Mouse (Mus musculus): ENCODE data around the gene AW549877. TPM values are rescaled to one million over a fixed set of nuclear protein-coding genes. Genes with fewer than 3 reads are reported as not detected.

Gene AW549877
- polyA plus RNA-seq, 1 experiment = 42.5 TPM

DNA sequence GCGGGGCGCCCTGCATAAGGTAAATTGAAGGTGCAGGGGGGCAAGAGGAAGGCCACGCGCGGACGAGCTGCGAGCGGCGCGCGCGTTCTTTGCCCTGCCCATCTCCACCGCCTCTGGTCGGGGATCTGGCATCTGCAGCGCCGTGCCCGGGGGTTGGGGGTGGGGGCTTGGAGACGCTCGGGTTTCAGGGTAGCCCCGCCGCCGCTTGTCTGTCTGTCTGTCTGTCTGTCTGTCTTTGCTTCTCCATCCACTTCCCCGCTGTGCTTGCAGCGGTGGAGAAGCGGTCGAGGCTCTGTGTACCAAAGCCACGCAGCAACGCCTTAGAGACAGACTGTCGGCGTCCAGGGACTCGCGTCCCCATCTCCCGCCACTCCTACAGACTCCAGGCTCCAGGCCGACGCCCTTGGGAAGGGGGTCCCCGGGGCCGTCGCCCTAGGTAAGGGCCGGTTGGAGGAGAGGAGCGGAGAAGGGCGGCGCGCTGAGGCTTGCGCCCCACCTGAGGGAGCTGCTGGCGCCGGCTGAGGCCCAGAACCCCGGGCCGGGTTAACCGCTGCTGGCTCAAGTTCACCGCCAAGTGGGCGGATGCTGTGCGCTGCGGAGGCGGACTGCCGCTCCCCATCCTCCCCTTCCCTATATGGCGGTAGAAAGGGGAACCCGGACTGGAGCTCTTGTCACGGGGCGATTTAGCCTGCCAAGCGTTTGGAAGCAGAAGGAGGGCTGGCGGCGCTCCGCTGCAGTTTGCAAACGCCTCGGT, 31.5 kb upstream of the AW549877 start:
- H3K27me3 ChIP-seq (ENCODE audit: control insufficient read depth, insufficient read depth, low read length) = no peaks in the 10 kb centered on the region
- peaks cover 3% of the 10 kb centered on the region for H3K4me1 ChIP-seq (ENCODE audit: control insufficient read depth, insufficient read depth, low read length)
- DNase-seq = peak; percentile 89 to 91
- TF ChIP-seq POLR2A (IDR thresholded peaks at IDR 0.05; ENCODE audit: borderline replicate concordance, insufficient read depth, low read length) (peak; percentile 33; the same call in 1 of the 2 replicates), CTCF (IDR thresholded peaks at IDR 0.05; ENCODE audit: borderline replicate concordance, insufficient read depth, low read depth, low read length) (no peak)
- peak overlapping the region; percentile 88 for H3K27ac ChIP-seq (ENCODE audit: insufficient read depth, low read length)
- H3K4me3 ChIP-seq (replicated peaks; ENCODE audit: insufficient read depth, low read depth, low read length) = peak overlapping the region; percentile 83
- under 1% methylated on average over 65 of the region's 65 CpGs for WGBS

- Histone ChIP-seq H3K27ac (ENCODE audit: insufficient read depth, low read length) (peak within 1 kb of the TSS; percentile 88), H3K27me3 (ENCODE audit: control insufficient read depth, insufficient read depth, low read length) (no peaks in the 10 kb centered on the region), H3K4me1 (ENCODE audit: control insufficient read depth, insufficient read depth, low read length) (peaks cover 3% of the 10 kb centered on the region), H3K4me3 (replicated peaks; ENCODE audit: insufficient read depth, low read depth, low read length) (peak within 1 kb of the TSS; percentile 83)
- TF ChIP-seq CTCF (IDR thresholded peaks at IDR 0.05; ENCODE audit: borderline replicate concordance, insufficient read depth, low read depth, low read length) = peak; percentile 52; the same call in 1 of the 2 replicates
- TF ChIP-seq POLR2A (IDR thresholded peaks at IDR 0.05; ENCODE audit: borderline replicate concordance, insufficient read depth, low read length) = peak; percentile 67; the same call in 1 of the 2 replicates
- DNase-seq = peak; percentile 94 to 96
- whole genome bisulfite sequencing = under 1% methylated on average over 42 of the region's 45 CpGs
These were observed 30.8 kb upstream of the AW549877 start, which contains the start of gene Oxct1 for GRCm38 (mm10) chr15:4026231-4026773. Oxct1 (plus strand) TSS chr15:4026383.

GRCm38 (mm10) chr15:4025508-4025904, 30.0 kb upstream of the AW549877 start:
- Histone ChIP-seq H3K4me3 (replicated peaks; ENCODE audit: insufficient read depth, low read depth, low read length) (peak overlapping the region; percentile 83), H3K4me1 (ENCODE audit: control insufficient read depth, insufficient read depth, low read length) (peaks cover 3% of the 10 kb centered on the region), H3K27me3 (ENCODE audit: control insufficient read depth, insufficient read depth, low read length) (no peaks in the 10 kb centered on the region), H3K27ac (ENCODE audit: insufficient read depth, low read length) (peak overlapping the region; percentile 88; the same call in 1 of the 2 replicates)
- TF ChIP-seq CTCF (IDR thresholded peaks at IDR 0.05; ENCODE audit: borderline replicate concordance, insufficient read depth, low read depth, low read length) (no peak), POLR2A (IDR thresholded peaks at IDR 0.05; ENCODE audit: borderline replicate concordance, insufficient read depth, low read length) (no peak)
- no peak for DNase-seq
- 43% methylated on average over 11 of the region's 11 CpGs for WGBS

- Histone ChIP-seq H3K27me3 (ENCODE audit: control insufficient read depth, insufficient read depth, low read length) (no peaks in the 10 kb centered on the region), H3K4me1 (ENCODE audit: control insufficient read depth, insufficient read depth, low read length) (peaks cover 3% of the 10 kb centered on the region), H3K27ac (ENCODE audit: insufficient read depth, low read length) (no peak overlapping the region), H3K4me3 (replicated peaks; ENCODE audit: insufficient read depth, low read depth, low read length) (no peak overlapping the region)
- no peak for TF ChIP-seq POLR2A (IDR thresholded peaks at IDR 0.05; ENCODE audit: borderline replicate concordance, insufficient read depth, low read length)
- no peak for TF ChIP-seq CTCF (IDR thresholded peaks at IDR 0.05; ENCODE audit: borderline replicate concordance, insufficient read depth, low read depth, low read length)
- DNase-seq = no peak
- WGBS = 80% methylated on average over 13 of the region's 13 CpGs
These were observed 29.4 kb upstream of the AW549877 start for GRCm38 (mm10) chr15:4024726-4025507.

DNA sequence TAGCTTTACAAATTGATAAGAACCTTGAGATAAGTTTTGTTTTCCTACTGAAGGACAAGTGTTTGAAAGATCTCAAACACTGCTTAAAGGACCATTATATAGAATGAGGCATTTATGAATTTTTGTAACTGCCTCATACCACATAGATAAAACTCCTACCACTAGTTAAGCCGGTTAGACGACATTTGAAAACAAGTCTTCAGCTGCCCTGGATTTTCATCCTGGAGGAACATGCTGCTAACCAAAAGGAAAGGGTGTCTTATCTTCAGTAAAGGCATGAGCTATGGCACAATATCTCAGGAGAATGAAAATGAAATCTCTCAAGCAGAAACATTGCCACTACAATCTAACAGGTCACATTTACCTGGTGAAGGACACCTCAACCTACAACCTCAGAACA, 28.2 kb upstream of the AW549877 start:
- TF ChIP-seq CTCF (IDR thresholded peaks at IDR 0.05; ENCODE audit: borderline replicate concordance, insufficient read depth, low read depth, low read length) (no peak), POLR2A (IDR thresholded peaks at IDR 0.05; ENCODE audit: borderline replicate concordance, insufficient read depth, low read length) (no peak)
- DNase-seq = no peak
- Histone ChIP-seq H3K27ac (ENCODE audit: insufficient read depth, low read length) (no peak overlapping the region), H3K4me3 (replicated peaks; ENCODE audit: insufficient read depth, low read depth, low read length) (no peak overlapping the region), H3K27me3 (ENCODE audit: control insufficient read depth, insufficient read depth, low read length) (no peaks in the 10 kb centered on the region), H3K4me1 (ENCODE audit: control insufficient read depth, insufficient read depth, low read length) (peaks cover 3% of the 10 kb centered on the region)
- 97% methylated on average over 2 of the region's 2 CpGs for WGBS

DNA sequence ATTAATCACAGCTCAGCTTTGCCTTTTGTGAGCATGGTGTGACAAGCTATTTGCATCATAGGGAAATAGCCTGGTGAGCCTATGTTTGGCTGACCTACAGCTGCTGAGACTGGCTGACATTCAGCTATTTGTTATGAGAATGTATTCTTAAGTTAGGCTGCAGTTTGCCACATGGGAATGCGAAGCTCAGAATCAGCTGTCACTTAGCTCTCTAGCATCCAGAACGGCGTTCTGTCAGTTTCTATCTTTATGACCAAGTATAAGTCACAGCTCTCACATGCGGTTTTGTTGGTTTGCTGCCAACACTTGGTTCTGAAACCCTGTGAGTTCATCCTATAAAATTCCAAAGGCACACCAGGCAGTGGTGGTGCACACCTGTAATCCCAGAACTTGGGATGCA, 25.2 kb upstream of the AW549877 start:
- H3K27me3 ChIP-seq (ENCODE audit: control insufficient read depth, insufficient read depth, low read length) = no peaks in the 10 kb centered on the region
- H3K27ac ChIP-seq (ENCODE audit: insufficient read depth, low read length) = no peak overlapping the region
- H3K4me3 ChIP-seq (replicated peaks; ENCODE audit: insufficient read depth, low read depth, low read length) = no peak overlapping the region
- TF ChIP-seq POLR2A (IDR thresholded peaks at IDR 0.05; ENCODE audit: borderline replicate concordance, insufficient read depth, low read length) (no peak), CTCF (IDR thresholded peaks at IDR 0.05; ENCODE audit: borderline replicate concordance, insufficient read depth, low read depth, low read length) (no peak)
- H3K4me1 ChIP-seq (ENCODE audit: control insufficient read depth, insufficient read depth, low read length) = peaks cover 3% of the 10 kb centered on the region; the same call in 1 of the 2 replicates
- no peak for DNase-seq
- 31% methylated on average over 4 of the region's 4 CpGs for WGBS

- Histone ChIP-seq H3K4me3 (replicated peaks; ENCODE audit: insufficient read depth, low read depth, low read length) (no peak overlapping the region), H3K27ac (ENCODE audit: insufficient read depth, low read length) (no peak overlapping the region), H3K27me3 (ENCODE audit: control insufficient read depth, insufficient read depth, low read length) (no peaks in the 10 kb centered on the region), H3K4me1 (ENCODE audit: control insufficient read depth, insufficient read depth, low read length) (no peaks in the 10 kb centered on the region)
- WGBS = 74% methylated on average over 2 of the region's 2 CpGs
- no peak for TF ChIP-seq CTCF (IDR thresholded peaks at IDR 0.05; ENCODE audit: borderline replicate concordance, insufficient read depth, low read depth, low read length)
- TF ChIP-seq POLR2A (IDR thresholded peaks at IDR 0.05; ENCODE audit: borderline replicate concordance, insufficient read depth, low read length) = no peak
- no peak for DNase-seq
These were observed 18.3 kb upstream of the AW549877 start for GRCm38 (mm10) chr15:4013873-4014272.

Measured in cerebellum, adult 2 months (tissue).